Mouse (Mus musculus) adrenal gland, postnatal 36 days (tissue): Measurements from ENCODE around the gene Lpin3. TPM values are rescaled to one million over a fixed set of nuclear protein-coding genes. Genes with fewer than 3 reads are reported as not detected.

Experiments
- DNase-seq, 2 experiments: peaks; one replicate each; pipeline ENCODE4 v3.0.0; 2021; ENCODE audit warnings: mixed read lengths in 1 of 2
- long read RNA-seq, 2 experiments: library from polyadenylated mRNA; stranded (forward); transcript quantifications; one replicate each; pipeline ENCODE4 v2.0.0; 2021; ENCODE audit warnings: borderline sequencing depth in 2 of 2
- total RNA-seq, 2 experiments: library from RNA; stranded (reverse); gene quantifications; 2 replicates each; pipeline ENCODE4 v1.2.3; 2021

Gene Lpin3
- 10 to 100 TPM; 22.9 to 71.7 TPM for total RNA-seq
- long read RNA-seq, experiment 1, transcript Lpin3-203 (20 exons, 3,470 nt): major isoform, 28 of 50 reads
- long read RNA-seq, experiment 1, partial matches to known transcripts: 14 of 50 reads
- long read RNA-seq, experiment 1, other reads (novel, unspliced or antisense): 8 of 50 reads
- long read RNA-seq, experiment 2, transcript Lpin3-203 (20 exons, 3,470 nt): major isoform, 12 of 18 reads
- long read RNA-seq, experiment 2, partial matches to known transcripts: 3 of 18 reads
- long read RNA-seq, experiment 2, other reads (novel, unspliced or antisense): 3 of 18 reads

- DNase-seq: peak; percentile 83 to 84
Measured at GRCm38 (mm10) chr2:160880453-160881195, at the start of gene Lpin3. Lpin3 (plus strand) TSS chr2:160880670.

GRCm38 (mm10) chr2:160840838-160841237, 39.6 kb upstream of the Lpin3 start:
- DNase-seq: no peak

GRCm38 (mm10) chr2:160847664-160848063, 32.8 kb upstream of the Lpin3 start:
- no peak for DNase-seq

- DNase-seq: no peak
Measured at GRCm38 (mm10) chr2:160848186-160848585, 32.3 kb upstream of the Lpin3 start.

- no peak for DNase-seq
Measured at GRCm38 (mm10) chr2:160849617-160850240, 30.7 kb upstream of the Lpin3 start.

GRCm38 (mm10) chr2:160850360-160850759, 30.1 kb upstream of the Lpin3 start:
- peak; percentile 30 to 33 for DNase-seq

GRCm38 (mm10) chr2:160854687-160855086, 25.8 kb upstream of the Lpin3 start:
- no peak for DNase-seq

GRCm38 (mm10) chr2:160856359-160857102, 23.9 kb upstream of the Lpin3 start:
- no peak for DNase-seq

GRCm38 (mm10) chr2:160860363-160860762, 20.1 kb upstream of the Lpin3 start:
- DNase-seq: peak in 1 of 2 experiments; percentile 27

GRCm38 (mm10) chr2:160864112-160864511, 16.4 kb upstream of the Lpin3 start:
- DNase-seq: no peak

- no peak for DNase-seq
Measured at GRCm38 (mm10) chr2:160865266-160865665, 15.2 kb upstream of the Lpin3 start.

- DNase-seq: no peak
Measured at GRCm38 (mm10) chr2:160869446-160869845, 11.0 kb upstream of the Lpin3 start.

- DNase-seq: no peak
Measured at GRCm38 (mm10) chr2:160871310-160871709, 9.2 kb upstream of the Lpin3 start.

GRCm38 (mm10) chr2:160872395-160872794, 8.1 kb upstream of the Lpin3 start:
- peak; percentile 81 to 90 for DNase-seq

GRCm38 (mm10) chr2:160872890-160873382, 7.5 kb upstream of the Lpin3 start, which contains the start of gene Zhx3:
Zhx3 (minus strand) TSS chr2:160872998.
- DNase-seq: peak; percentile 94 to 96

GRCm38 (mm10) chr2:160874231-160874877, 6.1 kb upstream of the Lpin3 start:
- DNase-seq: no peak

- no peak for DNase-seq
Measured at GRCm38 (mm10) chr2:160876115-160876514, 4.4 kb upstream of the Lpin3 start.

- peak; percentile 33 to 41 for DNase-seq
Measured at GRCm38 (mm10) chr2:160881462-160882101, 1.1 kb downstream of the Lpin3 start.

- peak; percentile 64 to 65 for DNase-seq
Measured at GRCm38 (mm10) chr2:160882436-160882835, 2.0 kb downstream of the Lpin3 start.

GRCm38 (mm10) chr2:160883912-160884311, 3.4 kb downstream of the Lpin3 start:
- peak; percentile 58 to 59 for DNase-seq

GRCm38 (mm10) chr2:160884830-160885229, 4.4 kb downstream of the Lpin3 start:
- DNase-seq: peak; percentile 70 to 72
